Mouse (Mus musculus): ENCODE data around the gene Itpka.

- TF ChIP-seq MYOD1 (IDR thresholded peaks at IDR 0.05; ENCODE audit: control insufficient read depth, insufficient read length, low read depth): no peak
- no peak for TF ChIP-seq CTCF (IDR thresholded peaks at IDR 0.05; ENCODE audit: control insufficient read depth, insufficient read depth, insufficient read length)
- TF ChIP-seq FOSL1 (IDR thresholded peaks at IDR 0.05; ENCODE audit: insufficient read depth, low read length, poor library complexity, severe bottlenecking): no peak
These were observed 1.6 kb downstream of the Itpka start for GRCm38 (mm10) chr2:119743808-119744162.

Data from C2C12 (cell line).